Mouse (Mus musculus) spleen, adult 2 months (tissue): ENCODE data around the gene Fkbp6. TPM values are rescaled to one million over a fixed set of nuclear protein-coding genes. Genes with fewer than 3 reads are reported as not detected.
A peak's percentile ranks its signal among the peaks of the same experiment; 100 is the strongest.

Experiments used
- DNase-seq, 2 experiments: peaks; one replicate each; pipeline versions ENCODE4 v3.0.0 to v3.0.0-alpha.2; 2012 to 2021; ENCODE audit warnings: low spot score in 2 of 2, low read depth in 1 of 2
- H3K27ac ChIP-seq: fragments of 200-500 bp; 2 replicates; pipeline ENCODE4 v1.5.1; 2012; ENCODE audit warnings: low read length, inconsistent platforms; ENCODE audit not compliant: insufficient read depth
- H3K27me3 ChIP-seq: fragments of 200-500 bp; 2 replicates; pipeline ENCODE4 v1.6.1; 2012; ENCODE audit warnings: mild to moderate bottlenecking, moderate library complexity, low read length, inconsistent platforms; ENCODE audit not compliant: control insufficient read depth, insufficient read depth
- H3K36me3 ChIP-seq: fragments of 200-500 bp; 2 replicates; pipeline ENCODE4 v1.6.1; 2012; ENCODE audit warnings: mild to moderate bottlenecking, low read length, inconsistent platforms; ENCODE audit not compliant: control insufficient read depth, insufficient read depth
- H3K4me1 ChIP-seq: fragments of 200-500 bp; 2 replicates; pipeline ENCODE4 v1.6.1; 2011; ENCODE audit warnings: inconsistent platforms; ENCODE audit not compliant: control insufficient read depth, insufficient read depth, insufficient read length
- H3K4me3 ChIP-seq: fragments of 200-500 bp; 2 replicates; pipeline ENCODE4 v1.5.1; 2011; ENCODE audit warnings: mild to moderate bottlenecking, inconsistent platforms; ENCODE audit not compliant: insufficient read depth, insufficient read length; ENCODE audit errors: extremely low read depth
- CTCF ChIP-seq: fragments of 200-500 bp; IDR thresholded peaks from 2 replicates; pipeline ENCODE4 v1.5.1; 2011; ENCODE audit warnings: mild to moderate bottlenecking, inconsistent platforms; ENCODE audit not compliant: insufficient read depth, insufficient read length, insufficient replicate concordance; ENCODE audit errors: extremely low read depth
- POLR2A ChIP-seq: fragments of 200-500 bp; IDR thresholded peaks from 2 replicates; pipeline ENCODE4 v1.6.1; 2011; ENCODE audit warnings: low read depth, low read length, inconsistent platforms
- WGBS: fragments of 180-500 bp; shearing (Covaris S2); methylation state at CpG from one replicate; pipeline ENCODE4 v1.1.7; 2018; 5-methylcytosine and 5-hydroxymethylcytosine counted together
- polyA plus RNA-seq: library from polyadenylated mRNA; depleted of rRNA; stranded (reverse); fragments of >200 nt; gene quantifications from 2 replicates; pipeline ENCODE4 v1.2.3, GENCODE M21; 2012

Fkbp6 gene
- polyA plus RNA-seq, 1 experiment, result not detected

GRCm38 (mm10) chr5:135253741-135254401 is 96.0 kb downstream of the Fkbp6 start:
- 63% methylated on average over 12 of the region's 12 CpGs for WGBS
- no peak for DNase-seq
- Histone ChIP-seq H3K4me1 (peaks cover 11% of the 10 kb centered on the region), H3K4me3 (no peak overlapping the region), H3K27ac (no peak overlapping the region), H3K36me3 (no peaks in the 10 kb centered on the region), H3K27me3 (peaks cover 6% of the 10 kb centered on the region)
- no peak for TF ChIP-seq POLR2A
- no peak for TF ChIP-seq CTCF

GRCm38 (mm10) chr5:135251079-135251454 is 98.8 kb downstream of the Fkbp6 start, which contains the start of gene Fzd9:
TSS of gene Fzd9 (minus strand) at chr5:135251230.
- Histone ChIP-seq H3K27me3 (peaks cover 6% of the 10 kb centered on the region), H3K4me3 (peak within 1 kb of the TSS; percentile 65; the same call in 1 of the 2 replicates), H3K36me3 (no peaks in the 10 kb centered on the region), H3K27ac (no peak within 1 kb of the TSS), H3K4me1 (peaks cover 11% of the 10 kb centered on the region)
- DNase-seq, result peak; percentile 27 to 74
- under 1% methylated on average over 50 of the region's 51 CpGs for WGBS
- TF ChIP-seq CTCF, result no peak
- TF ChIP-seq POLR2A, result no peak

- Histone ChIP-seq H3K4me3 (peak overlapping the region; percentile 65; the same call in 1 of the 2 replicates), H3K4me1 (peaks cover 11% of the 10 kb centered on the region), H3K36me3 (peaks cover under 1% of the 10 kb centered on the region; the same call in 1 of the 2 replicates), H3K27ac (no peak overlapping the region), H3K27me3 (peaks cover 6% of the 10 kb centered on the region)
- TF ChIP-seq POLR2A (no peak), CTCF (no peak)
- 4% methylated on average over 92 of the region's 92 CpGs for WGBS
- no peak for DNase-seq
Measured at GRCm38 (mm10) chr5:135250186-135251078, 99.4 kb downstream of the Fkbp6 start.

GRCm38 (mm10) chr5:135248956-135249676 is 100.7 kb downstream of the Fkbp6 start:
- WGBS, result 93% methylated on average over 16 of the region's 16 CpGs
- Histone ChIP-seq H3K4me1 (peaks cover 11% of the 10 kb centered on the region), H3K27me3 (peaks cover 6% of the 10 kb centered on the region), H3K36me3 (peaks cover 12% of the 10 kb centered on the region), H3K27ac (no peak overlapping the region), H3K4me3 (no peak overlapping the region)
- DNase-seq, result no peak
- TF ChIP-seq POLR2A, result no peak
- TF ChIP-seq CTCF, result no peak

DNA sequence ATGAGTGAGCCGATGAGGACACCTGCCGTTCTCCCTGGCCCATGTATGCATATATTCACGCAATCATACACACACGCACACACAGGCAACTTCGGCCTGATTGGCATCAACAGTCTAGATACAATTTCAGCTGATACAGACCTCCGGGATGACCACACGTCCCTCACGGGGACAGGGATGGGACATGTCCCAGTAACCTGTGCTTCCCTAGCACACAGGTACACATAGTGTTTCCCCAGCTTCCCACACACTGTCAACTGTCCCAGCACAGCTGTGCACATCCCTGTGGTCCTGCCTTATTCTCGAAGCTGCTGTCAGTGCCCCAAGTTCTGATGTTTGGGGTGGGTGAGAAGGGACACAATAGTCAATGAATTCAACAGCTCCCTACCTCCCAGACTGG is 102.5 kb downstream of the Fkbp6 start:
- H3K27ac ChIP-seq, result no peak overlapping the region
- no peak overlapping the region for H3K4me3 ChIP-seq
- H3K4me1 ChIP-seq, result peaks cover 11% of the 10 kb centered on the region
- 82% methylated on average over 9 of the region's 9 CpGs for WGBS
- DNase-seq, result no peak
- H3K36me3 ChIP-seq, result peaks cover 26% of the 10 kb centered on the region
- TF ChIP-seq POLR2A, result no peak
- peaks cover 6% of the 10 kb centered on the region for H3K27me3 ChIP-seq

- WGBS, result 77% methylated on average over 4 of the region's 4 CpGs
- peaks cover 11% of the 10 kb centered on the region for H3K4me1 ChIP-seq
- H3K36me3 ChIP-seq, result peaks cover 28% of the 10 kb centered on the region
- DNase-seq, result no peak
- H3K27me3 ChIP-seq, result peaks cover 6% of the 10 kb centered on the region
- TF ChIP-seq CTCF (no peak), POLR2A (no peak)
- no peak overlapping the region for H3K27ac ChIP-seq
- no peak overlapping the region for H3K4me3 ChIP-seq
Measured at GRCm38 (mm10) chr5:135246531-135246930, 103.3 kb downstream of the Fkbp6 start.
